ENCODE assay signal across 18 mouse cellular contexts in the genomic region with DNA sequence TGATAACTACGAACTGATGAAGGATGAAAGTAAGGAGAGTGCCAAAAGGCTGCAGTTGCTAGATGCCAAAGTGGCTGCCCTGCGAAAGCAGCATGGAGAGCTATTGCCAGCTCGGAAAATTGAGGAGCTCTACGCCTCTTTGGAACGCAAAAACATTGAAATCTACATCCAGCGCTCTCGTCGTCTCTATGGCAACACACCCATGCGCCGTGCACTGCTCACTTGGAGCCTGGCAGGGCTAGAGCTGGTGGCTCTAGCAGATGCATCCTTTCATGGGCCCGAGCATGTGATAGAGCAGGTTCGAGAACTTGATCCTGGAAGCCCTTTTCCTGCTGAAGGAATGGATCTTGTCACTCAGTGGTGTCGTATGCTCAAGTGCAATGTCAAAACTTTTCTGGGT. TPM values are rescaled to one million over a fixed set of nuclear protein-coding genes. Genes with fewer than 3 reads are reported as not detected.
DNase-seq lines count a peak whose midpoint lies in the region; ATAC-seq and TF ChIP-seq lines count a peak whose summit lies in the region.
"Had no signal": no experiment of that assay in that cellular context is flagged by ENCODE, and none has a peak within 500 bp of the region (broad histone marks: within the 10 kb centered on the region; RNA-seq: fewer than 3 reads in every experiment).

No protein-coding gene starts in this region.

- DNase-seq in hindbrain, postnatal 0 days (ENCODE audit: low spot score): peak; percentile 9
- peak; percentile 61 for DNase-seq in layer of hippocampus, adult 9-10 months (ENCODE audit: low spot score)
- DNase-seq in left cerebral cortex, adult 9 months (ENCODE audit: low spot score in 2 of 2): peak; percentile 43 to 79
- DNase-seq in telencephalon, adult 2 months (ENCODE audit: low read depth, low spot score): peak; percentile 79
- DNase-seq in cerebellum, adult 11-12 months: no peak
- DNase-seq in lung, adult 18-20 months: no peak
- DNase-seq: cerebellum, adult 18-20 months; gastrocnemius, postnatal 14 days; heart, postnatal 10 days; kidney, postnatal 10 days had no signal

- no peak overlapping the region for H3K4me3 ChIP-seq in hindbrain, postnatal 0 days (ENCODE audit: low read length)
- no peak overlapping the region for H3K4me3 ChIP-seq in hindbrain, embryonic 13.5 days
- no peak overlapping the region for H3K4me3 ChIP-seq in neural tube, embryonic 15.5 days (replicated peaks)
- H3K4me3 ChIP-seq: embryonic facial prominence, embryonic 15.5 days; forebrain, embryonic 12.5 days; limb, embryonic 12.5 days had no signal

- no peak overlapping the region for H3K9ac ChIP-seq in hindbrain, postnatal 0 days (replicated peaks; ENCODE audit: low read length)
- H3K9ac ChIP-seq in hindbrain, embryonic 13.5 days: no peak overlapping the region
- H3K9ac ChIP-seq in neural tube, embryonic 15.5 days (replicated peaks): no peak overlapping the region
- H3K9ac ChIP-seq: embryonic facial prominence, embryonic 15.5 days; forebrain, embryonic 12.5 days; hindbrain, embryonic 14.5 days; limb, embryonic 12.5 days had no signal

- H3K27ac ChIP-seq in hindbrain, postnatal 0 days: no peak overlapping the region
- H3K27ac ChIP-seq in hindbrain, embryonic 13.5 days: no peak overlapping the region
- H3K27ac ChIP-seq in neural tube, embryonic 15.5 days (replicated peaks): no peak overlapping the region
- H3K27ac ChIP-seq: embryonic facial prominence, embryonic 15.5 days; forebrain, embryonic 12.5 days; hindbrain, embryonic 14.5 days; limb, embryonic 12.5 days had no signal

- H3K9me3 ChIP-seq in hindbrain, postnatal 0 days (ENCODE audit: low read length): no peaks in the 10 kb centered on the region
- no peaks in the 10 kb centered on the region for H3K9me3 ChIP-seq in hindbrain, embryonic 13.5 days
- H3K9me3 ChIP-seq in neural tube, embryonic 15.5 days (replicated peaks): no peaks in the 10 kb centered on the region
- H3K9me3 ChIP-seq: embryonic facial prominence, embryonic 15.5 days; forebrain, embryonic 12.5 days; limb, embryonic 12.5 days had no signal

- H3K27me3 ChIP-seq in hindbrain, postnatal 0 days (ENCODE audit: insufficient read depth, low read length): no peaks in the 10 kb centered on the region
- H3K27me3 ChIP-seq in hindbrain, embryonic 13.5 days: no peaks in the 10 kb centered on the region
- H3K27me3 ChIP-seq in neural tube, embryonic 15.5 days (replicated peaks): no peaks in the 10 kb centered on the region
- H3K27me3 ChIP-seq: embryonic facial prominence, embryonic 15.5 days; forebrain, embryonic 12.5 days; limb, embryonic 12.5 days had no signal

- no peak for ATAC-seq in hindbrain, postnatal 0 days
- no peak for ATAC-seq in hindbrain, embryonic 13.5 days (ENCODE audit: low FRiP score)
- ATAC-seq in neural tube, embryonic 15.5 days (ENCODE audit: low FRiP score): no peak
- ATAC-seq: activated CD4-positive, CD25-positive, alpha-beta regulatory T cell, adult 4 months; intestine, postnatal 0 days had no signal

- no peak for TF ChIP-seq CTCF in hindbrain, postnatal 0 days (IDR thresholded peaks at IDR 0.05; ENCODE audit: low read depth)

- H3K4me2 ChIP-seq in hindbrain, postnatal 0 days (ENCODE audit: low read depth, low read length): no peak overlapping the region
- no peak overlapping the region for H3K4me2 ChIP-seq in hindbrain, embryonic 13.5 days
- no peak overlapping the region for H3K4me2 ChIP-seq in neural tube, embryonic 15.5 days
- H3K4me2 ChIP-seq: embryonic facial prominence, embryonic 15.5 days; forebrain, embryonic 12.5 days; hindbrain, embryonic 14.5 days; limb, embryonic 12.5 days had no signal

- WGBS in hindbrain, postnatal 0 days: 71% methylated on average over 13 of the region's 13 CpGs
- WGBS in hindbrain, embryonic 13.5 days: 90% methylated on average over 13 of the region's 13 CpGs
- 79% methylated on average over 13 of the region's 13 CpGs for WGBS in neural tube, embryonic 15.5 days

- no peaks in the 10 kb centered on the region for H3K4me1 ChIP-seq in hindbrain, postnatal 0 days (ENCODE audit: insufficient read depth, low read length)
- H3K4me1 ChIP-seq in hindbrain, embryonic 13.5 days (replicated peaks): peaks cover 4% of the 10 kb centered on the region
- H3K4me1 ChIP-seq in neural tube, embryonic 15.5 days: peaks cover 6% of the 10 kb centered on the region; the same call in 1 of the 2 replicates
- H3K4me1 ChIP-seq: embryonic facial prominence, embryonic 15.5 days; forebrain, embryonic 12.5 days; limb, embryonic 12.5 days had no signal

- H3K36me3 ChIP-seq in hindbrain, postnatal 0 days (ENCODE audit: insufficient read depth, low read length): peaks cover 76% of the 10 kb centered on the region
- peaks cover 94% of the 10 kb centered on the region for H3K36me3 ChIP-seq in hindbrain, embryonic 13.5 days
- H3K36me3 ChIP-seq in neural tube, embryonic 15.5 days: peaks cover 91% of the 10 kb centered on the region

RNA-seq across cellular contexts. Expression of a gene that starts 10.4 kb away (rescaled TPM):
- 86.2 and 93.6 TPM in 2 replicates for total RNA-seq in hindbrain, postnatal 0 days (2014; rRNA removed)
- polyA plus RNA-seq in hindbrain, postnatal 0 days (2015; fragmentation: Nextera tagmentation; extraction: Ambion mirVana): 78.2 and 79.0 TPM in 2 replicates
- 64.9 and 67.2 TPM in 2 replicates for polyA plus RNA-seq in hindbrain, embryonic 13.5 days (2015; fragmentation: Nextera tagmentation; extraction: Ambion mirVana)
- polyA plus RNA-seq in neural tube, embryonic 15.5 days (2015; fragmentation: Nextera tagmentation; extraction: Ambion mirVana): 56.5 and 65.2 TPM in 2 replicates

RNA-seq across cellular contexts. Expression of a gene that starts 18.7 kb away (rescaled TPM):
- total RNA-seq in hindbrain, postnatal 0 days (2014; rRNA removed): 0.10 TPM in 1 of 2 replicates, not detected in the other
- 0.15 TPM in 1 of 2 replicates, not detected in the other for polyA plus RNA-seq in hindbrain, postnatal 0 days (2015; fragmentation: Nextera tagmentation; extraction: Ambion mirVana)
- polyA plus RNA-seq in hindbrain, embryonic 13.5 days (2015; fragmentation: Nextera tagmentation; extraction: Ambion mirVana): 0.19 and 0.49 TPM in 2 replicates
- polyA plus RNA-seq in neural tube, embryonic 15.5 days (2015; fragmentation: Nextera tagmentation; extraction: Ambion mirVana): 0.40 and 0.42 TPM in 2 replicates

RNA-seq across cellular contexts. Expression of a gene that starts 26.2 kb away (rescaled TPM):
- 34.2 and 36.0 TPM in 2 replicates for total RNA-seq in hindbrain, postnatal 0 days (2014; rRNA removed)
- polyA plus RNA-seq in hindbrain, postnatal 0 days (2015; fragmentation: Nextera tagmentation; extraction: Ambion mirVana): 17.1 and 19.0 TPM in 2 replicates
- polyA plus RNA-seq in hindbrain, embryonic 13.5 days (2015; fragmentation: Nextera tagmentation; extraction: Ambion mirVana): 29.9 and 30.1 TPM in 2 replicates
- polyA plus RNA-seq in neural tube, embryonic 15.5 days (2015; fragmentation: Nextera tagmentation; extraction: Ambion mirVana): 22.9 and 25.1 TPM in 2 replicates

RNA-seq across cellular contexts. Expression of a gene that starts 26.4 kb away (rescaled TPM):
- total RNA-seq in hindbrain, postnatal 0 days (2014; rRNA removed): 77.1 and 112 TPM in 2 replicates
- 107 and 113 TPM in 2 replicates for polyA plus RNA-seq in hindbrain, postnatal 0 days (2015; fragmentation: Nextera tagmentation; extraction: Ambion mirVana)
- polyA plus RNA-seq in hindbrain, embryonic 13.5 days (2015; fragmentation: Nextera tagmentation; extraction: Ambion mirVana): 87.1 and 87.8 TPM in 2 replicates
- polyA plus RNA-seq in neural tube, embryonic 15.5 days (2015; fragmentation: Nextera tagmentation; extraction: Ambion mirVana): 93.2 and 97.1 TPM in 2 replicates

RNA-seq across cellular contexts. Expression of a gene that starts 29.3 kb away (rescaled TPM):
- total RNA-seq in hindbrain, postnatal 0 days (2014; rRNA removed): 26.7 and 31.4 TPM in 2 replicates
- 9.1 and 9.9 TPM in 2 replicates for polyA plus RNA-seq in hindbrain, postnatal 0 days (2015; fragmentation: Nextera tagmentation; extraction: Ambion mirVana)
- polyA plus RNA-seq in hindbrain, embryonic 13.5 days (2015; fragmentation: Nextera tagmentation; extraction: Ambion mirVana): 9.9 and 10.2 TPM in 2 replicates
- polyA plus RNA-seq in neural tube, embryonic 15.5 days (2015; fragmentation: Nextera tagmentation; extraction: Ambion mirVana): 6.5 and 13.1 TPM in 2 replicates

Comparison
In these comparisons a context has a peak if more than half of its experiments do, and no peak if none do; other contexts are left out.
1. DNase-seq: peak in hindbrain, postnatal 0 days (single experiment), layer of hippocampus, adult 9-10 months (single experiment), left cerebral cortex, adult 9 months (2 of 2) and telencephalon, adult 2 months (single experiment); none in cerebellum, adult 11-12 months (single experiment) and lung, adult 18-20 months (0 of 2).